8 mouse cellular contexts compared by ENCODE assay signal in genomic region chr1:105092309-105092904, GRCm38 (mm10).
DNase-seq lines count a peak whose midpoint lies in the region; ATAC-seq lines count a peak whose summit lies in the region.

No protein-coding gene starts in this region.

- no peaks in the 10 kb centered on the region for H3K36me3 ChIP-seq in embryonic facial prominence, embryonic 11.5 days (replicated peaks; ENCODE audit: control insufficient read depth, insufficient read depth, low read depth, low read length)
- no peaks in the 10 kb centered on the region for H3K36me3 ChIP-seq in hindbrain, embryonic 16.5 days (ENCODE audit: control insufficient read depth, insufficient read depth, low read length)

- no peak overlapping the region for H3K4me3 ChIP-seq in embryonic facial prominence, embryonic 11.5 days (ENCODE audit: low read depth, low read length)
- no peak overlapping the region for H3K4me3 ChIP-seq in hindbrain, embryonic 16.5 days (ENCODE audit: low read length)

- H3K9ac ChIP-seq in embryonic facial prominence, embryonic 11.5 days (replicated peaks; ENCODE audit: low read length): no peak overlapping the region
- no peak overlapping the region for H3K9ac ChIP-seq in hindbrain, embryonic 16.5 days (ENCODE audit: low read depth, low read length)

- no peaks in the 10 kb centered on the region for H3K4me1 ChIP-seq in embryonic facial prominence, embryonic 11.5 days (ENCODE audit: control insufficient read depth, insufficient read depth, low read length)
- H3K4me1 ChIP-seq in hindbrain, embryonic 16.5 days (ENCODE audit: control insufficient read depth, insufficient read depth, low read depth, low read length): no peaks in the 10 kb centered on the region

- H3K4me2 ChIP-seq in embryonic facial prominence, embryonic 11.5 days (ENCODE audit: low read depth, low read length): no peak overlapping the region
- H3K4me2 ChIP-seq in hindbrain, embryonic 16.5 days (ENCODE audit: low read length): no peak overlapping the region

- no peak for ATAC-seq in embryonic facial prominence, embryonic 11.5 days (replicated peaks; ENCODE audit: insufficient number of reproducible peaks, low FRiP score, low TSS enrichment, low read depth)
- ATAC-seq in hindbrain, embryonic 16.5 days: peak; percentile 58; the same call in 1 of the 2 replicates

- H3K27me3 ChIP-seq in embryonic facial prominence, embryonic 11.5 days (ENCODE audit: control insufficient read depth, insufficient read depth, low read length): no peaks in the 10 kb centered on the region
- no peaks in the 10 kb centered on the region for H3K27me3 ChIP-seq in hindbrain, embryonic 16.5 days (replicated peaks; ENCODE audit: control insufficient read depth, insufficient read depth, low read length)

- DNase-seq in cerebellum, adult 11 months: peak; percentile 13
- no peak for DNase-seq in cerebellum, postnatal 4 days (ENCODE audit: low spot score in 2 of 2)
- DNase-seq in ZHBTc4 (ENCODE audit: low read depth, low spot score): peak; percentile 67
- peak; percentile 60 for DNase-seq in embryonic facial prominence, embryonic 11.5 days (ENCODE audit: low spot score)
- DNase-seq in lung, postnatal 25 days (ENCODE audit: low spot score): peak; percentile 10
- DNase-seq in telencephalon, adult 2 months (ENCODE audit: low read depth, low spot score): peak; percentile 19
- DNase-seq in spleen, adult 18-20 months: no peak

- 26% methylated on average over 6 of the region's 6 CpGs for WGBS in embryonic facial prominence, embryonic 11.5 days
- WGBS in hindbrain, embryonic 16.5 days: 24% methylated on average over 6 of the region's 6 CpGs

- no peaks in the 10 kb centered on the region for H3K9me3 ChIP-seq in embryonic facial prominence, embryonic 11.5 days (replicated peaks; ENCODE audit: control insufficient read depth, low read length)
- no peaks in the 10 kb centered on the region for H3K9me3 ChIP-seq in hindbrain, embryonic 16.5 days (ENCODE audit: control insufficient read depth, low read length)

- H3K27ac ChIP-seq in embryonic facial prominence, embryonic 11.5 days (replicated peaks; ENCODE audit: low read depth, low read length): no peak overlapping the region
- H3K27ac ChIP-seq in hindbrain, embryonic 16.5 days (ENCODE audit: low read depth, low read length): no peak overlapping the region

Comparison
In these comparisons a context has a peak if more than half of its experiments do, and no peak if none do; other contexts are left out.
1. DNase-seq: peak in cerebellum, adult 11 months (single experiment), ZHBTc4 (single experiment), embryonic facial prominence, embryonic 11.5 days (single experiment), lung, postnatal 25 days (single experiment) and telencephalon, adult 2 months (single experiment); none in cerebellum, postnatal 4 days (0 of 2) and spleen, adult 18-20 months (0 of 2).